Mouse (Mus musculus): ENCODE data around the gene Dock11. TPM values are rescaled to one million over a fixed set of nuclear protein-coding genes. Genes with fewer than 3 reads are reported as not detected.

Gene Dock11
- polyA plus RNA-seq, 1 experiment from 2014 or later: 18.2 TPM

DNA sequence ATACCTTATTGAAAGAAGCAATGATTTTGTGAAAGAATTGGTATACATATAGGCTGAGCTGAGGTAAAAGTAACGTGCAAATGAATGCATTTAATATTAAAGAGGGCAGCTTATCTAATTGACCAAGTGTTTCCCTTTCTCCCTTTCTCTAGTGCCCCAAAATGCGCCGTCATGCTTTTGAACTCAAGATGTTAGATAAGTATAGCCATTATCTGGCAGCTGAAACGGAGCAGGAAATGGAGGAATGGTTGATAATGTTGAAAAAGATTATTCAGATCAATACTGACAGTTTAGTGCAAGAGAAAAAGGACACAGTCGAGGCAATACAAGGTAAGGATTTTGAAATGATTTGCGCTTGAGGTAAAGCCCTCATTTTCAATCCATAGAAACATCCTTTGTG is 74.5 kb downstream of the Dock11 start:
- H3K9me3 ChIP-seq: no peaks in the 10 kb centered on the region
- H3K27ac ChIP-seq (replicated peaks): no peak overlapping the region
- no peak for DNase-seq (ENCODE audit: low spot score)
- H3K4me1 ChIP-seq: no peaks in the 10 kb centered on the region
- no peaks in the 10 kb centered on the region for H3K27me3 ChIP-seq (replicated peaks; ENCODE audit: low read depth, poor library complexity, severe bottlenecking)
- H3K4me3 ChIP-seq: no peak overlapping the region
- H3K36me3 ChIP-seq (replicated peaks): no peaks in the 10 kb centered on the region
- WGBS: 80% methylated on average over 6 of the region's 6 CpGs

- 78% methylated on average over 1 of the region's 1 CpGs for WGBS
Observed at GRCm38 (mm10) chrX:35969276-35969675, 80.6 kb downstream of the Dock11 start.

GRCm38 (mm10) chrX:35976657-35977056 is 88.0 kb downstream of the Dock11 start:
- 72% methylated on average over 5 of the region's 5 CpGs for WGBS

More at GRCm38 (mm10) chrX:35969276-35969675, 80.6 kb downstream of the Dock11 start:
- DNase-seq (ENCODE audit: low spot score): no peak
- Histone ChIP-seq H3K27me3 (replicated peaks; ENCODE audit: low read depth, poor library complexity, severe bottlenecking) (no peaks in the 10 kb centered on the region), H3K4me3 (no peak overlapping the region), H3K36me3 (replicated peaks) (no peaks in the 10 kb centered on the region), H3K4me1 (no peaks in the 10 kb centered on the region), H3K27ac (replicated peaks) (no peak overlapping the region), H3K9me3 (no peaks in the 10 kb centered on the region)

GRCm38 (mm10) chrX:35987981-35988380 is 99.3 kb downstream of the Dock11 start:
- Histone ChIP-seq H3K9me3 (no peaks in the 10 kb centered on the region), H3K4me1 (no peaks in the 10 kb centered on the region), H3K4me3 (no peak overlapping the region), H3K27me3 (replicated peaks; ENCODE audit: low read depth, poor library complexity, severe bottlenecking) (no peaks in the 10 kb centered on the region), H3K27ac (replicated peaks) (no peak overlapping the region), H3K36me3 (replicated peaks) (no peaks in the 10 kb centered on the region)
- WGBS: 90% methylated on average over 1 of the region's 1 CpGs
- DNase-seq (ENCODE audit: low spot score): no peak

More at GRCm38 (mm10) chrX:35976657-35977056, 88.0 kb downstream of the Dock11 start:
- no peaks in the 10 kb centered on the region for H3K36me3 ChIP-seq (replicated peaks)
- no peak for DNase-seq (ENCODE audit: low spot score)
- no peak overlapping the region for H3K27ac ChIP-seq (replicated peaks)
- no peaks in the 10 kb centered on the region for H3K4me1 ChIP-seq
- no peaks in the 10 kb centered on the region for H3K9me3 ChIP-seq
- H3K27me3 ChIP-seq (replicated peaks; ENCODE audit: low read depth, poor library complexity, severe bottlenecking): no peaks in the 10 kb centered on the region
- no peak overlapping the region for H3K4me3 ChIP-seq

- no peak overlapping the region for H3K4me3 ChIP-seq
- WGBS: 78% methylated on average over 5 of the region's 5 CpGs
- H3K27ac ChIP-seq (replicated peaks): no peak overlapping the region
- no peaks in the 10 kb centered on the region for H3K27me3 ChIP-seq (replicated peaks; ENCODE audit: low read depth, poor library complexity, severe bottlenecking)
- no peak for DNase-seq (ENCODE audit: low spot score)
- H3K9me3 ChIP-seq: no peaks in the 10 kb centered on the region
- no peaks in the 10 kb centered on the region for H3K36me3 ChIP-seq (replicated peaks)
- no peaks in the 10 kb centered on the region for H3K4me1 ChIP-seq
Observed at GRCm38 (mm10) chrX:35990508-35991095, 102.0 kb downstream of the Dock11 start.

DNA sequence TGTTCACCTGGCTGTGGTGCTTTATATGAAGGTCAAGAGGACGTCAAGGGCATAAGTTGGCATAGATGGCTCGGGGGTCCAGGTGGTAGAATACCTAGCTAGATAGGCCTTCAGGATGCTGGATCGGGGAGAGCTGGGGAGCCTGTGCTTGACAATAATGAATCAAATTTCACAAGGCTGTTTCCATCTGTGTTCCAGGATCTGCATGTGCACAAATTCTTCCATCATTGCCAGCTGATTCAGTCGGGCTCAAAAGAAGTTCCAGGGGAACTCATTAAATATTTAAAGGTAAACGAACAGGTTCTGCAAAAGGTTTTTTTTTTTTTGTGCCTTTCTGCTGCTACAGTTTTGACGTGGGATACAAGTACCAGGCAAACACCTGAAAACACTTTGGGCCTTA is 105.6 kb downstream of the Dock11 start:
- DNase-seq (ENCODE audit: low spot score): no peak
- Histone ChIP-seq H3K9me3 (no peaks in the 10 kb centered on the region), H3K27ac (replicated peaks) (no peak overlapping the region), H3K36me3 (replicated peaks) (no peaks in the 10 kb centered on the region), H3K4me1 (no peaks in the 10 kb centered on the region), H3K4me3 (no peak overlapping the region), H3K27me3 (replicated peaks; ENCODE audit: low read depth, poor library complexity, severe bottlenecking) (no peaks in the 10 kb centered on the region)
- 85% methylated on average over 6 of the region's 6 CpGs for WGBS

GRCm38 (mm10) chrX:35997004-35997403 is 108.4 kb downstream of the Dock11 start:
- DNase-seq (ENCODE audit: low spot score): peak; percentile 13
- no peaks in the 10 kb centered on the region for H3K36me3 ChIP-seq (replicated peaks)

GRCm38 (mm10) chrX:35997793-35998419 is 109.3 kb downstream of the Dock11 start:
- DNase-seq (ENCODE audit: low spot score): no peak
- H3K36me3 ChIP-seq (replicated peaks): no peaks in the 10 kb centered on the region
- H3K27me3 ChIP-seq (replicated peaks; ENCODE audit: low read depth, poor library complexity, severe bottlenecking): no peaks in the 10 kb centered on the region
- H3K27ac ChIP-seq (replicated peaks): no peak overlapping the region
- H3K4me3 ChIP-seq: no peak overlapping the region
- H3K9me3 ChIP-seq: no peaks in the 10 kb centered on the region
- WGBS: 71% methylated on average over 5 of the region's 5 CpGs
- H3K4me1 ChIP-seq: no peaks in the 10 kb centered on the region

More at GRCm38 (mm10) chrX:35997004-35997403, 108.4 kb downstream of the Dock11 start:
- H3K27me3 ChIP-seq (replicated peaks; ENCODE audit: low read depth, poor library complexity, severe bottlenecking): no peaks in the 10 kb centered on the region
- 12% methylated on average over 2 of the region's 2 CpGs for WGBS
- no peak overlapping the region for H3K27ac ChIP-seq (replicated peaks)
- H3K4me1 ChIP-seq: no peaks in the 10 kb centered on the region
- no peaks in the 10 kb centered on the region for H3K9me3 ChIP-seq
- H3K4me3 ChIP-seq: no peak overlapping the region

GRCm38 (mm10) chrX:36025651-36026050 is 137.0 kb downstream of the Dock11 start:
- no peaks in the 10 kb centered on the region for H3K27me3 ChIP-seq (replicated peaks; ENCODE audit: low read depth, poor library complexity, severe bottlenecking)
- H3K4me1 ChIP-seq: no peaks in the 10 kb centered on the region
- DNase-seq (ENCODE audit: low spot score): no peak
- 83% methylated on average over 17 of the region's 17 CpGs for WGBS
- no peak overlapping the region for H3K27ac ChIP-seq (replicated peaks)
- peaks cover 4% of the 10 kb centered on the region; the same call in 1 of the 2 replicates for H3K9me3 ChIP-seq
- no peak overlapping the region for H3K4me3 ChIP-seq
- H3K36me3 ChIP-seq (replicated peaks): peaks cover 19% of the 10 kb centered on the region

- Histone ChIP-seq H3K27me3 (replicated peaks; ENCODE audit: low read depth, poor library complexity, severe bottlenecking) (no peaks in the 10 kb centered on the region), H3K36me3 (replicated peaks) (no peaks in the 10 kb centered on the region; the same call in 1 of the 2 replicates), H3K4me1 (no peaks in the 10 kb centered on the region), H3K9me3 (no peaks in the 10 kb centered on the region), H3K4me3 (no peak overlapping the region), H3K27ac (replicated peaks) (no peak overlapping the region)
- no peak for DNase-seq (ENCODE audit: low spot score)
- WGBS: 89% methylated on average over 5 of the region's 5 CpGs
Observed at GRCm38 (mm10) chrX:36031113-36031512, 142.5 kb downstream of the Dock11 start.

- Histone ChIP-seq H3K27me3 (replicated peaks; ENCODE audit: low read depth, poor library complexity, severe bottlenecking) (no peaks in the 10 kb centered on the region), H3K9me3 (no peaks in the 10 kb centered on the region), H3K4me3 (no peak overlapping the region), H3K4me1 (no peaks in the 10 kb centered on the region), H3K36me3 (replicated peaks) (peaks cover 8% of the 10 kb centered on the region), H3K27ac (replicated peaks) (no peak overlapping the region)
- 88% methylated on average over 8 of the region's 8 CpGs for WGBS
- DNase-seq (ENCODE audit: low spot score): no peak
Observed at GRCm38 (mm10) chrX:36034045-36034444, 145.4 kb downstream of the Dock11 start.

DNA sequence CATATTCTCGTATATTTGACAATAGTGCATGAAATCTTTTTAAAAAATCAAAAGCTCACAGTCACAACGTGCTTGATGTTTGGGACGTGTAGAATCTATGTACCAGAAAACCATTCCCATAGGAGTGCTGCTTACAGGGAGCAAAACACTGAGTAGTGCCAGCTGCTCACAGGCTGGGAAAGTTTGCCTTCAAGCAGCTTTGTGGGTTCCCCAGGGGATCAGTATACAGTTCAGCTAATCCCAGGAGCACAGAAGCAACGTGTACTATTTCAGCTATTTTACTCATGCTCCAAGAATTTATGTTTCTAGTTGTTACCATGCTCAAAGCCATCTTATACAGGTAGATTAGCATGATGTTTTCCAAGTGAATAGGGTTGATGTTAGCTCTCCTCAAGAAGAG is 157.1 kb downstream of the Dock11 start:
- H3K27ac ChIP-seq (replicated peaks): no peak overlapping the region
- H3K27me3 ChIP-seq (replicated peaks; ENCODE audit: low read depth, poor library complexity, severe bottlenecking): no peaks in the 10 kb centered on the region
- 77% methylated on average over 4 of the region's 4 CpGs for WGBS
- no peaks in the 10 kb centered on the region for H3K9me3 ChIP-seq
- H3K36me3 ChIP-seq (replicated peaks): no peaks in the 10 kb centered on the region
- no peaks in the 10 kb centered on the region for H3K4me1 ChIP-seq
- H3K4me3 ChIP-seq: no peak overlapping the region
- no peak for DNase-seq (ENCODE audit: low spot score)

GRCm38 (mm10) chrX:36047451-36047850 is 158.8 kb downstream of the Dock11 start:
- Histone ChIP-seq H3K36me3 (replicated peaks) (no peaks in the 10 kb centered on the region), H3K4me1 (no peaks in the 10 kb centered on the region), H3K27ac (replicated peaks) (no peak overlapping the region), H3K9me3 (no peaks in the 10 kb centered on the region), H3K27me3 (replicated peaks; ENCODE audit: low read depth, poor library complexity, severe bottlenecking) (no peaks in the 10 kb centered on the region), H3K4me3 (no peak overlapping the region)
- no peak for DNase-seq (ENCODE audit: low spot score)
- WGBS: 93% methylated on average over 1 of the region's 1 CpGs
